Mouse (Mus musculus) limb, embryonic 11.5 days (tissue): ENCODE measurements around the gene Rmnd5b. TPM values are rescaled to one million over a fixed set of nuclear protein-coding genes. Genes with fewer than 3 reads are reported as not detected.

Source experiments
- ATAC-seq: fragments of 200-750 bp; cut with Nextera tagmentation; 2 replicates; pipeline ENCODE4 v1.8.0; 2017; ENCODE audit warnings: low read depth; ENCODE audit not compliant: insufficient number of reproducible peaks, low FRiP score, low TSS enrichment
- DNase-seq: peaks from one replicate; pipeline ENCODE4 v3.0.0-alpha.2; 2015; ENCODE audit warnings: low spot score
- H3K27ac ChIP-seq: fragments of 300-500 bp; sonication (generic); replicated peaks from 2 replicates; pipeline ENCODE4 v1.5.1; 2014; ENCODE audit warnings: low read depth, mild to moderate bottlenecking, low read length
- H3K27me3 ChIP-seq: fragments of 300-500 bp; sonication (generic); 2 replicates; pipeline ENCODE4 v1.6.1; 2014; ENCODE audit warnings: mild to moderate bottlenecking, low read length, mixed read lengths; ENCODE audit not compliant: control insufficient read depth, insufficient read depth
- H3K36me3 ChIP-seq: fragments of 300-500 bp; sonication (generic); 2 replicates; pipeline ENCODE4 v1.6.1; 2014; ENCODE audit warnings: mild to moderate bottlenecking, low read length, moderate library complexity, mixed read lengths; ENCODE audit not compliant: control insufficient read depth, insufficient read depth
- H3K4me1 ChIP-seq: fragments of 300-500 bp; sonication (generic); 2 replicates; pipeline ENCODE4 v1.6.1; 2014; ENCODE audit warnings: low read length, mixed read lengths; ENCODE audit not compliant: control insufficient read depth, insufficient read depth
- H3K4me2 ChIP-seq: fragments of 300-500 bp; sonication (generic); 2 replicates; pipeline ENCODE4 v1.6.1; 2014; ENCODE audit warnings: low read depth, mild to moderate bottlenecking, moderate library complexity; ENCODE audit not compliant: severe bottlenecking
- H3K4me3 ChIP-seq: fragments of 300-500 bp; sonication (generic); 2 replicates; pipeline ENCODE4 v1.5.1; 2014; ENCODE audit warnings: low read depth, low read length
- H3K9ac ChIP-seq: fragments of 300-500 bp; sonication (generic); 2 replicates; pipeline ENCODE4 v1.6.1; 2014; ENCODE audit warnings: mild to moderate bottlenecking, low read length
- H3K9me3 ChIP-seq: fragments of 300-500 bp; sonication (generic); 2 replicates; pipeline ENCODE4 v1.6.1; 2016; ENCODE audit warnings: low read length; ENCODE audit not compliant: control insufficient read depth
- WGBS: fragments of 180-500 bp; shearing (Covaris S2); extraction: QIAGEN DNeasy Blood & Tissue Kit; methylation state at CpG from one replicate; pipeline ENCODE4 v1.1.7; 2014; 5-methylcytosine and 5-hydroxymethylcytosine counted together
- polyA plus RNA-seq: library from polyadenylated mRNA; unstranded; fragments of >200 nt; fragmentation: Nextera tagmentation; extraction: Ambion mirVana; gene quantifications from 2 replicates; pipeline ENCODE4 v1.2.1, GENCODE M21; 2014

Rmnd5b gene
- polyA plus RNA-seq, 1 experiment from 2014 or later = 38.1 TPM

GRCm38 (mm10) chr11:51646751-51647667 is 11.3 kb upstream of the Rmnd5b start:
- Histone ChIP-seq H3K36me3 (peaks cover 4% of the 10 kb centered on the region; the same call in 1 of the 2 replicates), H3K4me3 (no peak overlapping the region), H3K27ac (peak overlapping the region; percentile 75), H3K4me2 (peak overlapping the region; percentile 20; the same call in 1 of the 2 replicates), H3K9ac (peak overlapping the region; percentile 41), H3K9me3 (no peaks in the 10 kb centered on the region), H3K27me3 (no peaks in the 10 kb centered on the region), H3K4me1 (peaks cover 44% of the 10 kb centered on the region)
- no peak for ATAC-seq
- WGBS = 64% methylated on average over 15 of the region's 15 CpGs
- peak; percentile 37 for DNase-seq

- Histone ChIP-seq H3K27ac (no peak overlapping the region; the same call in 1 of the 2 replicates), H3K9ac (no peak overlapping the region), H3K4me1 (peaks cover 44% of the 10 kb centered on the region), H3K27me3 (no peaks in the 10 kb centered on the region), H3K36me3 (peaks cover 4% of the 10 kb centered on the region; the same call in 1 of the 2 replicates), H3K4me2 (no peak overlapping the region), H3K4me3 (no peak overlapping the region), H3K9me3 (no peaks in the 10 kb centered on the region)
- 74% methylated on average over 7 of the region's 7 CpGs for WGBS
- ATAC-seq = no peak
- no peak for DNase-seq
Observed at GRCm38 (mm10) chr11:51646245-51646644, 10.5 kb upstream of the Rmnd5b start.

- peaks cover 4% of the 10 kb centered on the region; the same call in 1 of the 2 replicates for H3K36me3 ChIP-seq
- 92% methylated on average over 13 of the region's 13 CpGs for WGBS
- H3K9me3 ChIP-seq = no peaks in the 10 kb centered on the region
- H3K27ac ChIP-seq = no peak overlapping the region
- H3K4me1 ChIP-seq = peaks cover 40% of the 10 kb centered on the region
- ATAC-seq = no peak
- H3K9ac ChIP-seq = no peak overlapping the region
- no peak overlapping the region for H3K4me2 ChIP-seq
- H3K27me3 ChIP-seq = no peaks in the 10 kb centered on the region
- H3K4me3 ChIP-seq = no peak overlapping the region
- no peak for DNase-seq
Observed at GRCm38 (mm10) chr11:51645293-51645692, 9.6 kb upstream of the Rmnd5b start.

GRCm38 (mm10) chr11:51644217-51644616 is 8.5 kb upstream of the Rmnd5b start:
- H3K4me1 ChIP-seq = peaks cover 31% of the 10 kb centered on the region
- no peaks in the 10 kb centered on the region for H3K9me3 ChIP-seq
- peak overlapping the region; percentile 27; the same call in 1 of the 2 replicates for H3K9ac ChIP-seq
- DNase-seq (no peak), ATAC-seq (no peak)
- H3K27me3 ChIP-seq = no peaks in the 10 kb centered on the region
- peaks cover 4% of the 10 kb centered on the region; the same call in 1 of the 2 replicates for H3K36me3 ChIP-seq
- no peak overlapping the region for H3K4me2 ChIP-seq
- H3K4me3 ChIP-seq = no peak overlapping the region
- 65% methylated on average over 16 of the region's 16 CpGs for WGBS
- H3K27ac ChIP-seq = no peak overlapping the region; the same call in 1 of the 2 replicates

GRCm38 (mm10) chr11:51643761-51644160 is 8.1 kb upstream of the Rmnd5b start:
- Histone ChIP-seq H3K27me3 (no peaks in the 10 kb centered on the region), H3K27ac (peak overlapping the region; percentile 52; the same call in 1 of the 2 replicates), H3K4me1 (peaks cover 27% of the 10 kb centered on the region), H3K9me3 (no peaks in the 10 kb centered on the region), H3K4me2 (no peak overlapping the region), H3K36me3 (peaks cover 4% of the 10 kb centered on the region; the same call in 1 of the 2 replicates), H3K9ac (peak overlapping the region; percentile 30), H3K4me3 (no peak overlapping the region)
- DNase-seq = peak; percentile 34
- WGBS = 53% methylated on average over 15 of the region's 15 CpGs
- ATAC-seq = no peak

GRCm38 (mm10) chr11:51643202-51643601 is 7.5 kb upstream of the Rmnd5b start:
- Histone ChIP-seq H3K9me3 (no peaks in the 10 kb centered on the region), H3K4me2 (no peak overlapping the region), H3K27me3 (no peaks in the 10 kb centered on the region), H3K27ac (no peak overlapping the region), H3K4me1 (peaks cover 22% of the 10 kb centered on the region), H3K9ac (no peak overlapping the region; the same call in 1 of the 2 replicates), H3K4me3 (no peak overlapping the region), H3K36me3 (peaks cover 4% of the 10 kb centered on the region; the same call in 1 of the 2 replicates)
- no peak for DNase-seq
- 76% methylated on average over 9 of the region's 9 CpGs for WGBS
- ATAC-seq = no peak

GRCm38 (mm10) chr11:51640748-51641147 is 5.1 kb upstream of the Rmnd5b start:
- H3K27ac ChIP-seq = no peak overlapping the region
- DNase-seq = no peak
- H3K27me3 ChIP-seq = no peaks in the 10 kb centered on the region
- H3K36me3 ChIP-seq = peaks cover 4% of the 10 kb centered on the region; the same call in 1 of the 2 replicates
- no peaks in the 10 kb centered on the region for H3K9me3 ChIP-seq
- no peak for ATAC-seq
- peaks cover 11% of the 10 kb centered on the region for H3K4me1 ChIP-seq
- H3K9ac ChIP-seq = no peak overlapping the region
- H3K4me3 ChIP-seq = no peak overlapping the region
- no peak overlapping the region for H3K4me2 ChIP-seq
- WGBS = 86% methylated on average over 7 of the region's 7 CpGs

- Histone ChIP-seq H3K27me3 (no peaks in the 10 kb centered on the region), H3K9me3 (no peaks in the 10 kb centered on the region), H3K27ac (peak overlapping the region; percentile 81; the same call in 1 of the 2 replicates), H3K4me2 (no peak overlapping the region; the same call in 1 of the 2 replicates), H3K9ac (no peak overlapping the region; the same call in 1 of the 2 replicates), H3K36me3 (no peaks in the 10 kb centered on the region), H3K4me3 (no peak overlapping the region), H3K4me1 (peaks cover 9% of the 10 kb centered on the region)
- ATAC-seq (no peak), DNase-seq (no peak)
- WGBS = 70% methylated on average over 5 of the region's 5 CpGs
Observed at GRCm38 (mm10) chr11:51638497-51638896, 2.8 kb upstream of the Rmnd5b start.
